Mouse (Mus musculus): ENCODE measurements at regions not wholly inside any gene's neighbourhood (a gene's known extent, or its start where the extent isn't known, plus 50 kb on each side); places are given as distances from the start of the nearest gene placed in this dataset.

DNA sequence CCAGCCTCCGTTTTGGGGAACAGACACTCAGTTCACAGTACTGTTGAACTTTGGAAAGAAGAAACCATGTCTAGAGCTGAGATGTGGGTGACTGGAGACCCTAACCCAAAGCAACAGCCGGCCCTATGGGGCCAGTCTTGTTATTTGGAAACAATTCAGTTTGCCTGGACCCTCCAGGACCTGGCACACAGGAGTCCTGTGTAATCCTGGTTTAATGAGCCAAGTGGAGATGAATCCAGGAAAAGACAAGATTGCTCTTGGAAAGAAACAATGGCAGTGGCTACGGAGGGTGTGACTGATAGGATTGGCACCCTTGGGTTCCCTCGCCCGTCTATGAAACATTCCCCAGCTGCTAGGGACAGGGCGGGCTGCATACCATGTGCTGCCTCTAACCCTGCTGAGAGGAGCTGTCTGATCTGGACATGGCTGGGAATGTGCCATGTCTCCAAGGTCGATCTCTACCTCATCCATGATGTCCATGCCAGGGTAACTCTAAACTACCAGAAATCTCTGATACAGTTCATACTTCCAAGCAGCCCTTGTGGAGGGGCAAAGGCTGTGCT, 104.6 kb upstream of the Zmiz1 start:
- no peak for DNase-seq (ENCODE audit: low spot score in 2 of 2)

DNA sequence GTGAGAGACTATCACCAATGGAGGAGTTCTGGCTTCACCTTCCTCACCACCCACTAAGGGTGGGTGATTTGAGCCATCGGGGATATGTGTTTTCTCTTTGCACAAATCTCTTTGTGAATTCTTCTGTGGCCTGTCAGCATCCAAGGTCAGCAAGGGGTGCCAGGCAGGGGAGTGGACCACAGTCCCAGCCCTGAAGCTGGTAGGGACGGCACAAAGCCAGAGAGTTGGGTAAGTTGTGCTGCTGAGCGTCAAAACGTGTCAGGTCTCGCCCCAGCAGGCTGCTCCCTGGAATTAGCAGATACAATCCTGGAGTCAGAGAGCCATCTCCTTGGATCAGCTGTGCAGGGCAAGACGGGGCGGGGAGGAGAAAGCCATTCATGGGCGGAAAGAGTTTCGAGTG, 101.2 kb upstream of the Zmiz1 start:
- DNase-seq (ENCODE audit: low spot score in 2 of 2), result no peak

DNA sequence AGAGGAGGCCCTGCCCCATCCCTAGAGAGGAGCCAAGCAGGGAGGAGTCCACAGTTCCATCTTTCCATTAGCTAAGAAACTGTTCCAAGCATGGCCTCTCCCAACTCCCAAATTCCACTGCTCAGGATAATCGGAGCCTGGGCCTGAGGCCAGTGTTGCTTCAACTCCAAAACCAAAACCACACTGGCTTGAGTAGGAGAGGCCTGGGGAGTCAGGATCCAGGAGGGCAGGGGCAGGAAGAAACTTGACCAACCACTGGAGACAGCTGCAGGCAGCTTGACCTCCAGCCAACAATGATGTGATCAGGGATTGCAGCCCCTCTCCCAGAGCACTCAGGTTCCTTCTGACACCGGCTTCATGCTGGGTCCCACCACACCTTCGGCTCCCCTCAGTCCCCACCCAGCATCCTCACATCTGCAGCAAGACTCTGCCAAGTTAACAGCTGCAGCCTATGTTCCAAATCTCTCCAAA, 99.1 kb upstream of the Zmiz1 start:
- no peak for DNase-seq (ENCODE audit: low spot score in 2 of 2)

DNA sequence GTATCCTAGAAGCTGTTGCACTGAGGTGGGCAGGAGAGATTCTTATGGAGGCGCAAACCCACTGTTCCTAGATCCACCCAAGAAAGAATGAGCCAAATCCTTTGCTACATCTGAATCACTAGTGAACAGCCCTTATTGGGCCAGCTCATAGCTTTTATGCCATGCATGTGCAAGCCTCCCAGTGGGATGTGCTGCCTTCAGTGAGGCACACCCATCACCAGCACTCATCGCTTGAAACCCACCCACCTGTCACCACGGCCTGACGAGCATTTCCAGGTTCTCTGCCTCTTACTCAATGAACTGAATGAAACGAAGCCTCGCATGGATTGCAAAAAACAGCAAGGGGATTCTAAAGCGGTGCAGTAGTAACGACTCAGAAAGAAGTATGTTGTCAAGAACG, 98.3 kb upstream of the Zmiz1 start:
- no peak for DNase-seq (ENCODE audit: low spot score in 2 of 2)

DNA sequence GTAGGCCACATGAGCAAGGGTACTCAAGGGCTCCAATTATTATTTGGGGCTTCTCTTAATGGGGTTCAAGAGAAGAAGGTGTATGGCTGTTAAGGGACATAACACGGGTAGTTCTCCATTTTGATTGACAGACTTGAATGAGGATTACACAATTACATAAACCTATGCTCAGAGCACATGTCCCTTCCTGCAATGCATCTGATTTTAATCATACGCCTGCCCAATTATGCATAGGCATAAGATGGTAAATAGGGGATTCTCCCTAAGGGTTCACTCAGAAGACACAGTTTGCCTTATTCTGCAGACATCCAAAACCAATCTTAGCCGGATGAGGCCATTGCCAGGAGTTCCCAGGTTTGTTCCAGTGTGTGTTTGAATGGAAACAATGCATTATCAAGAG, 97.9 kb upstream of the Zmiz1 start:
- DNase-seq (ENCODE audit: low spot score in 2 of 2), result no peak

DNA sequence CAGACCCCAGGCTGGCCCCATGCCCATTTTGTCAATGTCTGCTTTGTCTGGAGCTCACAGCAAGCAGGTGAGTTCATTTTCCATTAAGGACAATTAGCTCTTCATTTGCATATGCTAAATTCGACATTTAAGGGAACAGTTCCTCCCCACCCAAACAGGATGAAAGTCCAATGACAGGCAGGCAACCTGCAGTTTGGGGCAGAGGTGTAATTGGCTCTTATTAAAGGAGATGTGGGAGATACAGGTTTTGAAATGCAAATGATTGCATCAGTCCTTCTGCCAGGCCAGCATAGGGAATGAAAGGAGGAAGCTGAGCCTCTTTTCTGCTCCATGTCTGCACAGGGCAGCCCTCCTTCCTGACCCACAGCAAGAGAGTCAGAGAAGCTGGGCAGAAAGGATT, 96.2 kb upstream of the Zmiz1 start:
- DNase-seq (ENCODE audit: low spot score in 2 of 2), result no peak

DNA sequence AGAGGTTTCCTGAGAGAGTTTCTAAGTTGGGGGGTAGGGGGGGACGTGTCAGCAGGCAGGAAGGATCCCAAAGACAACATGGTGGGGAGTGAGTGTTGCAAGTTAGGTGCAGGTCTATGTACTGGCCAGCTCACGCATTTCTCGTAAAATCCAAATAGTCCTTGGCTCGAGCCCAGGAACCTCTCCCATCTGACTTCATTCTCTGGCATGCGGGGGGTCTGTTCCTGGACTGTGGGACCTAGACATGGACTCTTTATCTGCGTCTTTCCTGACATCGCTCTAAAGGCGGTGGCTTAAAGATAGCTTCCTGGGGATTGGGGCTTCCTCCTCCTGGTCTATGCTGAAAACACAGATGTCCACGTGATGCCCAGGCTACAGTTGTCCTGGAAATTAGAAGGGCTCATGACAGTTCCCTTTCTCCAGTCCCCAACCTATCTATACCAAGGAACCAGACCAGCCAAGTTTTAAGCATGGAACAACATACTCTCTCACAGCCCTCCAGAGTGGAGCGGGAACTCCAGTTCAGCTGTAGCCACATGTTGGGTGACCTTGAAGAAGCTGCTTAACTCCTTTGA, 93.7 kb upstream of the Zmiz1 start:
- DNase-seq (ENCODE audit: low spot score in 2 of 2), result no peak

- no peak for DNase-seq (ENCODE audit: low spot score in 2 of 2)
These were observed 93.0 kb upstream of the Zmiz1 start for GRCm38 (mm10) chr14:25366009-25366408.

GRCm38 (mm10) chr14:25370306-25371020, 88.5 kb upstream of the Zmiz1 start:
- no peak for DNase-seq (ENCODE audit: low spot score in 2 of 2)

GRCm38 (mm10) chr14:25371021-25371400, 88.0 kb upstream of the Zmiz1 start:
- no peak for DNase-seq (ENCODE audit: low spot score in 2 of 2)

DNA sequence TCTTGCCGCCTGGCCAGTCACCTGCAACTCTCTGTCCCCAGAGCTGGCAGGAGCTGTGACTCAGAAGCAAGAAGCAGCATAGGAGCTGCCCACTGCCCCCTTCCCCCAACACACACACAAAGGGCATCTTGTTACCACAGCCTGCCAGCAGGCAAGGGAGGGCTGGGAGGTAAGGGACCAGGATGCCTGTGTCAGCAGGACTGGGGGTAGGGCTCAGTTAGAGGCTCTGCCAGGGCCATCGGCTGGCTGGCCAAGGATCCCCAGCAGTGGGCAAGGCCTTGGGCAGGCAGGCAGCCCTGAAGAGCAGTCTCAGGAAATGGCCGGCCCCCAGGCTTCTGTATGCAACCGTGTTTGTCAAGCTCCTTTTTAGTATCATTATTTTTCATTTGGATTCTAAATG, 87.3 kb upstream of the Zmiz1 start:
- peak; percentile 20 to 33 for DNase-seq (ENCODE audit: low spot score in 2 of 2)

DNA sequence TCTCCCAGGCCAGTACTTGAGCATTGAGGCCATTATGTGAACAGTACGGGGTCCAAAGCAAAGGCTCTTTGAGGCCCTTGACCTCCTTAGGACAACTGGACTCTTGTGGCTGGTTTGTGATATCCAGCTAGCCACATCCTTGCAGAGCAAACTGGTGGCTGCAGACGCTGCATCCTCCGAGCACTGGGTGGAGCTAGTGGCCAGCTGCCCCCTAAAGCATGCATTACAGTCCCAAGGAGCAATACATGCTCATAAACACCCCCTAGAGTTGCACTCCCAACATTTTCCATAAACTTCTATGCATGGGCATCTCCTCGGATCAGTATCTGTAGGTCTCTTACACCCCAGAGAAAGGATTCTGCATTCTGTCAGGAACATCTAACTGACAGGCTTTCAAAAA, 86.4 kb upstream of the Zmiz1 start:
- DNase-seq (ENCODE audit: low spot score in 2 of 2), result no peak

DNA sequence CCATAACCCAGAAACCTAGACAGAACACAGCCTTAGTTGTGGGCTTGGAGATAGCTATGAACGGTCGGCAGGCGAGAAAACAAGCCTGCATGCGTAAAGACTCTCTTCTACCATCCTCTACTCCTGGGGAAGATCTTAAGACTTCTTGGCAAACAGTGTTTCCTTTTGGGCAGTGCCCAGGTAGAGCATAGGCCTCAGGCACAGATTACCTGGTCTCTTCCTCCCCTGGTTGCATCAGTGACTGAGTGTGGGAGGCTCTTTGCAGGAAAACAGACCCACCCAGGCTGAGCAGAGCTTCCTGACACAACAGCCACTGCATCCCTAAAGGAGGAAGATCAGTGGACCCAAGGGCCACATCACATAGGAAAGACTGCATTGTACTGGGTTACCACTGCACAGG, 85.8 kb upstream of the Zmiz1 start:
- no peak for DNase-seq (ENCODE audit: low spot score in 2 of 2)

DNA sequence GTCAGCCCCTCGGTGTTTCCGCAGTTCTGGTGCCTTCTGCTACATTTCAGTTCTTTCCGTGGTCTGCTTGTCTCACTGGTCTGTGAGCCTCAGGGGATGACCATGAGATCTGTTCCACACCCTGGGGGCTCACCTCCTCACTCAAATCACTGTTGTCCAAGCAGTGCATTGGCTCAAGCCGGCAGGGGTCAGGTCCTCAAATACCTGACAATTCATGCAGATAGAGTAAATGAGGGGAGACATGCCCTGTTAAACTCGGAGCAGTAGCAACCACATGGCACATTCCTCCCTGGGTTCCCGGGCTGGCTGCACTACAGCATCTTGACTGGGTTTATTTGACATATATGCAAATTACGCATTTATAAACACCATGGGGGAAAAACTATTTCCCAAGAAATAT, 84.0 kb upstream of the Zmiz1 start:
- no peak for DNase-seq (ENCODE audit: low spot score in 2 of 2)

- no peak for DNase-seq (ENCODE audit: low spot score in 2 of 2)
These were observed 81.9 kb upstream of the Zmiz1 start for GRCm38 (mm10) chr14:25377091-25377490.

GRCm38 (mm10) chr14:25377554-25377899, 81.5 kb upstream of the Zmiz1 start:
- no peak for DNase-seq (ENCODE audit: low spot score in 2 of 2)

GRCm38 (mm10) chr14:25377900-25378716, 80.9 kb upstream of the Zmiz1 start:
- peak; percentile 71 to 81 for DNase-seq (ENCODE audit: low spot score in 2 of 2)

GRCm38 (mm10) chr14:25378717-25379224, 80.2 kb upstream of the Zmiz1 start:
- peak; percentile 53 to 61 for DNase-seq (ENCODE audit: low spot score in 2 of 2)

DNA sequence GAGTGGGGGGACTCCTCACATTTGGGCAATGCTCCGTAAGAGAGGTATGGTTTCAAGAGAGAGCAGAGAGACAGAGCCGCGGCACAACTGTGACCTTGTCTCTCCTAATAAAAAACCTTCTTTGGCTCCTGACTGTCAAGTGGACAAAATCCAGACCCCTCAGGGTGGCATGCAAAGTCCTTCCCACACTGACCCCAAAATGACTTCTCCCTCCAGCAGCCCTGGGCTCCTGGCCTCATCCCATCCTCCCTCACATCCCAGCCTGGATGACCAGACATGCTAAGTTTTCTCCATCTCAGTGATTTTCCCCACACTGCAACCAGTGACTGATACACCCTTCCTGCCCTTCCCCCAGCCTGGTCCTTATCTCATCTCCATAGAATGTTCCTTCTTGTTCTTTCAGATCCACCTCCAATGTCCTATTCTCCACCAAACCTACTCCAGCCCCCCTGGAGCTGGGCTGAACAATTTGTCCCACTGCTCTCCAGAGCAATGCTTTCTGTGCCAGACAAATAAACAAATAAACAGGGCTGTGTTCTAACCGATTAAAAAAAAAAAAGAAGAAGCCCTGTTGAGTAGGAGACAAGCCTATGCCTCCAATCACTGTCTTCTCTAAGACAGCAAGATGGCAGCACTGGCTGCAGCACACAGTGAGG, 75.7 kb upstream of the Zmiz1 start:
- DNase-seq (ENCODE audit: low spot score in 2 of 2), result no peak

DNA sequence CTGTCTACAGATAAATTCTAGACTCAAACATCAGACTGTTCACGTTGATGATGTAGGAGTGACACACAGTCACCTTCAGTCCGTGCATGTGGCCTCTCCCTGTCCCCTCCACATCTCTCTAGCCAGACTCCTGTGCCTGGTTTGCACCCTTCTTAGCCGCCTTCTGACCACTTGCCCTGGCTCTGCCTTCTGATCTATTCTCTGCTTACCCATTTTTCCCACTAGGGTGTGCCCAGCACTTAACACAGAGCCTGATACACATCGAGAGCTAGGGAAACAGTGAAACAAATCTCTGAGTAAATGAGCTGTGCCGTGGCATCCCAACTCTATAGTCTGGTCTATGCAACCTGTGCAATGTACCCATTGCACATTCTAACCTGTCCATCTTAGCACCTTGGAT, 73.3 kb upstream of the Zmiz1 start:
- DNase-seq (ENCODE audit: low spot score in 2 of 2), result no peak

DNA sequence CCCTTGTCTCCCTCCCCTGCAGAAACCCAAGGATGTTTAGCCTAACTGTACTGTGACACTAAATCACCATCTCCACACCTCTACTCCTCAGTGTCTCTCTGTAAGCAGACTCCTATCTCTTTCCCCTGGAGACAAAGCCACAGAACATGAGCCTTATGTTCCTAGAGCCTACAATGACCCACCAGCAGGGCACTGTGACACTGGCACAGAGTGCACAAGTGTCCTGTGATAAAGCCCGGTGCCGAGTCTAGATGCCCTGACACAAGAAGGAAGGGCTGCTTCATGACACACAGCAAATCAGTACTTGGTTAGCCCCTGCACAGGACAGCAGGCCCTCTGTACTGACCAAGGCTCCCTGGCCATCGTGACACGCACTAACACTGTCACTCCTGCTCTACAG, 71.2 kb upstream of the Zmiz1 start:
- DNase-seq (ENCODE audit: low spot score in 2 of 2), result no peak

All from left cerebral cortex, adult 18-20 months (tissue).